20 mouse cellular contexts compared by ENCODE assay signal in genomic region chr1:119194533-119194932, GRCm38 (mm10).
DNase-seq lines count a peak whose midpoint lies in the region; ATAC-seq and TF ChIP-seq lines count a peak whose summit lies in the region.
"Had no signal": no experiment of that assay in that cellular context is flagged by ENCODE, and none has a peak within 500 bp of the region (broad histone marks: within the 10 kb centered on the region; RNA-seq: fewer than 3 reads in every experiment).

No protein-coding gene starts in this region.

- H3K36me3 ChIP-seq in midbrain, embryonic 11.5 days (ENCODE audit: control insufficient read depth, insufficient read depth, low read length): no peaks in the 10 kb centered on the region
- no peaks in the 10 kb centered on the region for H3K36me3 ChIP-seq in midbrain, embryonic 15.5 days (replicated peaks)
- H3K36me3 ChIP-seq in heart, embryonic 16.5 days (ENCODE audit: control insufficient read depth, insufficient read depth): no peaks in the 10 kb centered on the region
- H3K36me3 ChIP-seq in forebrain, embryonic 10.5 days (replicated peaks): no peaks in the 10 kb centered on the region
- H3K36me3 ChIP-seq: embryonic facial prominence, embryonic 12.5 days; forebrain, embryonic 12.5 days; G1E; intestine, embryonic 15.5 days; limb, embryonic 13.5 days; midbrain, embryonic 12.5 days; neural tube, embryonic 13.5 days had no signal

- no peaks in the 10 kb centered on the region for H3K9me3 ChIP-seq in midbrain, embryonic 11.5 days (ENCODE audit: control insufficient read depth, low read length)
- H3K9me3 ChIP-seq in midbrain, embryonic 15.5 days: no peaks in the 10 kb centered on the region
- no peaks in the 10 kb centered on the region for H3K9me3 ChIP-seq in heart, embryonic 16.5 days (replicated peaks; ENCODE audit: control insufficient read depth, low read length)
- no peaks in the 10 kb centered on the region for H3K9me3 ChIP-seq in forebrain, embryonic 10.5 days
- H3K9me3 ChIP-seq: embryonic facial prominence, embryonic 12.5 days; forebrain, embryonic 12.5 days; intestine, embryonic 15.5 days; limb, embryonic 13.5 days; midbrain, embryonic 12.5 days; neural tube, embryonic 13.5 days had no signal

- TF ChIP-seq CTCF in layer of hippocampus, adult 2 months (conservative IDR thresholded peaks at IDR 0.05): no peak

- no peak overlapping the region for H3K4me3 ChIP-seq in midbrain, embryonic 11.5 days (ENCODE audit: low read depth, low read length)
- no peak overlapping the region for H3K4me3 ChIP-seq in midbrain, embryonic 15.5 days
- H3K4me3 ChIP-seq in heart, embryonic 16.5 days (ENCODE audit: low read length): no peak overlapping the region
- no peak overlapping the region for H3K4me3 ChIP-seq in layer of hippocampus, adult 2 months
- no peak overlapping the region for H3K4me3 ChIP-seq in forebrain, embryonic 10.5 days
- H3K4me3 ChIP-seq: embryonic facial prominence, embryonic 12.5 days; forebrain, embryonic 12.5 days; intestine, embryonic 15.5 days; left cerebral cortex, adult 2 months; limb, embryonic 13.5 days; midbrain, embryonic 12.5 days; neural tube, embryonic 13.5 days had no signal

- H3K4me1 ChIP-seq in midbrain, embryonic 11.5 days (ENCODE audit: control insufficient read depth, insufficient read depth, low read length): peaks cover 10% of the 10 kb centered on the region; the same call in 1 of the 2 replicates
- peaks cover 10% of the 10 kb centered on the region for H3K4me1 ChIP-seq in midbrain, embryonic 15.5 days
- H3K4me1 ChIP-seq in heart, embryonic 16.5 days (ENCODE audit: control insufficient read depth, insufficient read depth, low read length): peaks cover 27% of the 10 kb centered on the region
- peaks cover 28% of the 10 kb centered on the region for H3K4me1 ChIP-seq in forebrain, embryonic 10.5 days
- H3K4me1 ChIP-seq: intestine, embryonic 15.5 days had no signal

- peaks cover 4% of the 10 kb centered on the region; the same call in 1 of the 2 replicates for H3K27me3 ChIP-seq in midbrain, embryonic 11.5 days (ENCODE audit: control insufficient read depth, insufficient read depth, low read length)
- H3K27me3 ChIP-seq in midbrain, embryonic 15.5 days (replicated peaks): peaks cover 8% of the 10 kb centered on the region; the same call in 1 of the 2 replicates
- H3K27me3 ChIP-seq in heart, embryonic 16.5 days (ENCODE audit: control insufficient read depth, insufficient read depth, low read length): no peaks in the 10 kb centered on the region
- peaks cover 42% of the 10 kb centered on the region for H3K27me3 ChIP-seq in forebrain, embryonic 10.5 days (ENCODE audit: poor library complexity, severe bottlenecking)
- H3K27me3 ChIP-seq: embryonic facial prominence, embryonic 12.5 days had no signal

- H3K9ac ChIP-seq in midbrain, embryonic 11.5 days (ENCODE audit: low read length): no peak overlapping the region
- no peak overlapping the region for H3K9ac ChIP-seq in midbrain, embryonic 15.5 days
- H3K9ac ChIP-seq in heart, embryonic 16.5 days (ENCODE audit: low read length): no peak overlapping the region
- H3K9ac ChIP-seq: embryonic facial prominence, embryonic 12.5 days; forebrain, embryonic 12.5 days; intestine, embryonic 15.5 days; limb, embryonic 13.5 days; midbrain, embryonic 12.5 days; neural tube, embryonic 13.5 days had no signal

- 41% methylated on average over 6 of the region's 6 CpGs for WGBS in midbrain, embryonic 11.5 days
- 22% methylated on average over 6 of the region's 6 CpGs for WGBS in midbrain, embryonic 15.5 days
- 12% methylated on average over 6 of the region's 6 CpGs for WGBS in heart, embryonic 16.5 days
- WGBS in forebrain, embryonic 10.5 days: 54% methylated on average over 6 of the region's 6 CpGs

- peak; percentile 21 to 22 for DNase-seq in heart, adult 18-20 months
- no peak for DNase-seq in heart, adult 9 months (ENCODE audit: low spot score in 2 of 2)
- DNase-seq in midbrain, embryonic 11.5 days (ENCODE audit: low spot score, missing footprints): peak; percentile 66
- peak; percentile 57 for DNase-seq in retina, postnatal 1 day
- no peak for DNase-seq in layer of hippocampus, adult 2 months (ENCODE audit: low spot score in 2 of 2)
- DNase-seq in forebrain, embryonic 10.5 days (ENCODE audit: extremely low spot score, low spot score): no peak
- DNase-seq: adrenal gland, postnatal 10 days; cerebellum, adult 9-11 months; gastrocnemius, postnatal 25 days; thymus, adult 2 months had no signal

- ATAC-seq in midbrain, embryonic 11.5 days (ENCODE audit: low FRiP score): 0 out of 2 replicates have a peak, but pooled peaks have one; percentile 45
- no peak for ATAC-seq in midbrain, embryonic 15.5 days (replicated peaks)
- peak; percentile 79 for ATAC-seq in heart, embryonic 16.5 days (replicated peaks; ENCODE audit: extremely low read depth, insufficient read depth, low FRiP score)
- ATAC-seq: intestine, embryonic 15.5 days had no signal

- H3K4me2 ChIP-seq in midbrain, embryonic 11.5 days: no peak overlapping the region
- no peak overlapping the region for H3K4me2 ChIP-seq in midbrain, embryonic 15.5 days
- peak overlapping the region; percentile 20; the same call in 1 of the 2 replicates for H3K4me2 ChIP-seq in heart, embryonic 16.5 days (ENCODE audit: low read depth, low read length)
- H3K4me2 ChIP-seq: embryonic facial prominence, embryonic 12.5 days; forebrain, embryonic 12.5 days; intestine, embryonic 15.5 days; limb, embryonic 13.5 days; midbrain, embryonic 12.5 days; neural tube, embryonic 13.5 days had no signal

- H3K27ac ChIP-seq in midbrain, embryonic 11.5 days (ENCODE audit: low read depth, low read length): no peak overlapping the region
- H3K27ac ChIP-seq in midbrain, embryonic 15.5 days: no peak overlapping the region
- H3K27ac ChIP-seq in heart, embryonic 16.5 days (ENCODE audit: low read length): peak overlapping the region; percentile 80
- H3K27ac ChIP-seq in layer of hippocampus, adult 2 months: no peak overlapping the region
- no peak overlapping the region for H3K27ac ChIP-seq in forebrain, embryonic 10.5 days
- H3K27ac ChIP-seq: embryonic facial prominence, embryonic 12.5 days; forebrain, embryonic 12.5 days; intestine, embryonic 15.5 days; left cerebral cortex, adult 2 months; limb, embryonic 13.5 days; midbrain, embryonic 12.5 days; neural tube, embryonic 13.5 days had no signal

Comparison
In these comparisons a context has a peak if more than half of its experiments do, and no peak if none do; other contexts are left out.
1. DNase-seq: peak in heart, adult 18-20 months (2 of 2), midbrain, embryonic 11.5 days (single experiment) and retina, postnatal 1 day (single experiment); none in heart, adult 9 months (0 of 2), layer of hippocampus, adult 2 months (0 of 2) and forebrain, embryonic 10.5 days (single experiment).